Mouse (Mus musculus) spleen, postnatal 4 days (tissue): ENCODE data around the gene Sowahc.

Experiments used
- DNase-seq, 2 experiments: peaks; one replicate each; pipeline ENCODE4 v3.0.0; 2022; ENCODE audit warnings: low spot score in 2 of 2

Gene Sowahc

GRCm38 (mm10) chr10:59221473-59222270 lies at the start of gene Sowahc, which contains the start of gene Sept10:
TSS of gene Sowahc (plus strand) at chr10:59221953.
TSS of gene Sept10 (minus strand) at chr10:59221847.
- peak; percentile 95 to 97 for DNase-seq

DNA sequence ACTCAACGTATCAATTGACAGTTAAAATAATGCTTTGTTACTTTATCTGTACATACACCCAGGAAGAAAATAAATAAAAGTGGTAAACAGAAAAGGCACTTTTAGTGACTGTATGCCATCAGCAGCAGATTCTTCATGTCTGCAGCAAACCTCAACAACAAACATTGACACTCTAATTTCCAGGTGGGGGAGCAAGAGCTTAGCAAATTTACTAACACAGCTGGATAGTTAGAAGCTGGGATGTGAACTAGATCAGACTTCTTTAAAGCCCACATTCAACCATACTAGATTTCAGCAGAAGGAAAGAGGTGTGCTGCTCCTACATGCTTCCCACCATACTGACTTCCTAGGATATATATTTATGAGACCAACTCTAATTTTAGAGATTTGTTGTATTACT lies 49.2 kb upstream of the Sowahc start:
- DNase-seq = no peak

DNA sequence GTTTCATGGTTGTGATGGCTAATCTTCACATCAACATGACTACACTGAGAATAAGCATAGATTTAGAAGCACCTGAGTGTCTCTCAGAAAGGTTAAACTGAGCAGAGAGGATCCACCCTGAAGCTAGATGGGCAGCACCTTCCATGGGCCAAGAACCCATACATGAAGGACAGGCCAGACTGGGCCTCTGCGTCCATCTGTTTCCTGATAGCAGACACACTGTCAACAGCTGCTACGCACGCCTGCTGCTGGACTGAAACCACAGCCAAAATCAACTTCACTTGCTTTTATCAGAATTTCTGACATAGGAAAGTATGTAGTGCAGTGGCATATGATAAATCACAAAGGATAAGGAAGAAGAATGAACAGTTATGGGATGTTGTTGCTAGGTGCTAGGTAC lies 42.1 kb upstream of the Sowahc start:
- DNase-seq = no peak

DNA sequence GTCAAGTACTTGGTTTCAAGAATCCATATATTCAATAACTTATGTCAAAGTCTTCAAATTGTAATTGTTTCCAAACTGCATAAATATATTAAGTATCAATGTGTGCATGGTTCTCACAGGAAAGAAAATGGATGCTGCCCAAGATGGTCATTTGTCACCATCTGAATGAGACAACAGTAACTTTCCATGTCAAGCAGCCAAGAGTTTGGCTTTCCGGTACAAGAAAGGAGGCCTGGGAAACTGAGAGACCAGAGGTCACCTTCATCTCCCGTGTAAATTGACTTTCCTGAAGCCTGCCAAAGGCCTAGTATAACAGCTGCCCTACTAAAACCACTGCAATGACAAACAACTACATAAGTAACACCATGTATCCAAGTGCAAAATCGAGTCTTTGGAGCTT lies 39.4 kb upstream of the Sowahc start:
- DNase-seq = no peak

DNA sequence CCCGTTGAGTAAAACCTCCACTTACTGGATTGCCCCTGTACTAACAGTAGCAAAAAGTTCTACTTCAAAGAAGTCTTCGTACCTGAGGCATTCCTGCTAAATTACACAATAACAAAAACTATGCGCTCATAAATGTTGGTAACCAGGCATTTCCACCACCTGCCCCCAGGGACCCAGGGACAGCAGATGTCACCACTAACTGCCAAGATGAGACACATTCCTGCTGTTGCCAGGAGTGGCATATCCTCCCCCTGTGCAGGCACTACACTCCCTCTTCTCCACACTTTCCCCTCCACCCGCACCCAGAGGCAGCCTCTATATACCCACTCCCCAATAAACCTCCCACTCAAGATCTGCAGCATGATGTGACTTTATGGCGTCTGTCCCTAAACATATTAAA lies 26.9 kb upstream of the Sowahc start:
- no peak for DNase-seq

DNA sequence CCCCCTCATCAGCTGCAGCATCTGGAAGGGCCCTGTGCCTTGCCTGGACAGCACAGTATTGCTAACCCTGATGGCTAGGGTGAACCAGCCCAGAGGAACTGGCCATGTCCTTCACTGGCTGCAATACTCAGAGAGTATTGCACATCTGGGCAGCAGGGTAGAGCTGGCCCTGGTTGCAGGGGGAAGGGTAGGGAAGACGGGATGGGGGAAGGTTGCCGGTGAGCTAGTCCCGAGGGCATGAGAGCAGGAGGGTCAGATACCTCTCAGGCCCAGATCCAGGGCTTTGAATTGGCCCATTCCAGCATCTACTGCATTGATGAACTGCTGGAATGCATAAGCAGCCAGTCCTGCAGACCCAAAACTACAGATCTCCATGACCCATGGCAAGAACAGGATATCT lies 25.0 kb upstream of the Sowahc start:
- DNase-seq = no peak

GRCm38 (mm10) chr10:59200011-59200410 lies 21.7 kb upstream of the Sowahc start:
- no peak for DNase-seq

DNA sequence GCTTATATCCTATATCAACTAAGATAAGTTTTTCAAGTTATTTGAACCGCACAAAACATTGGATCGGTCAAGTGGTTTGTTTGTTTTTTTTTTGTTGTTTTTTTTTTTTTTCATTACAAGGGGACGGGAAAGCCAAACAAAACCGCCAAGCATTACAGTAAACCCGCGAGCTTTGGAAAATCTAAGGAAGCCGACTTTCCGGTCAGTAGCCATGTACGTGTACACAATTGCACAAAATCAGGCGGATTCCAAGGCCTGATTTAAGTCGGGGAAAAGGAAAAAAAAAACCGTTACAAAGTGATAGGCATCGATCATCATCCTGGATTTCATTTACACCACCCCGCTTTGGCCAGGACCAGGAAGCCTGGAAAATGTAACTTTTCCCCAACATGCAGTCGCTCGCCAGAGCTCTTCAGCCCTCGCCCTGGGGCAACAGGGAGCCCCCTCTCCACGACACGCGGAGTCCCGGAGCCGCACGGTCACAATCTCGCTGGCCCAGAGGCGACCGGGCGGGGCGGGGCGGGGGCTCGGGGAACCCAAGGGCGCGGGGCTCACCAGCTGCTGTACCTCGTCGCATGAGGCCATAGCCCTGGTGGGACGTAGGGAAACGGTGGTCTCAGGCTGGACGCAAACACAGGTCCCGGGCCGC lies 805 bp upstream of the Sowahc start:
- no peak for DNase-seq

DNA sequence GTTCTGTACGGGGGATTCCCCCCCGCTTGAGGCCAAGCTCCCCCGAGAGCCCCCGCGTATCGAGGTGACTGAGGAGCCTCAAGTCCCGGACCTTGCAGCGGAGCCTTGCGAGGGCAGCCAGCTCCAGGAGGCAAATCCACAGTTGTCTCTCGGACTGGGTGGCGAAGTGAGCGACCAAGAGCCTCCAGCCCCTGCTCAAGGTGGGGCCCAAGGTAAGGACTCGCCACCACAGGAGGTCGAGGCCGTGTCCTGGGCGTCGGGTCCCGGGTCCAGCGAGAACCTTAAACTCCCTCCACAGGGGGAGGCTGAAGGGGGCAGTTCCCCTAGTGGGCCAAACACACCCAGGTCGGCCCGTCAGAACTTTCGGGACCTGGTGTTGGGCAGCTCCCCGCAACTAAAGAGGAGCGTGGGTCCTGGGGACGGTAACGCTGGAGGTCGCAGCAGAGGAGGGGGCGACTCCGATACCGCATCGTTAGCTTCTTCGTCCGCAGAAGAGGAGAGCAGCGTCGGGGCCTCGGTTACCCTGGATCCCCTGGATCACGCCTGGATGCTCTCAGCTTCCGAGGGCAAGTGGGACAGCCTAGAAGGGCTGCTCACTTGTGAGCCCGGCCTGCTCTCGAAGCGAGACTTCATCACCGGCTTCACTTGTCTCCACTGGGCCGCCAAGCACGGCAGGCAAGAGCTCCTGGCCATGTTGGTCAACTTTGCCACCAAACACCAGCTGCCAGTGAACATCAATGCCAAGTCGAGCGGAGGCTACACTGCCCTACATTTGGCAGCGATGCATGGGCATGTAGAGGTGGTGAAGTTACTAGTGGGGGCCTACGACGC lies 733 bp downstream of the Sowahc start:
- no peak for DNase-seq

GRCm38 (mm10) chr10:59223301-59223700 lies 1.5 kb downstream of the Sowahc start:
- DNase-seq = no peak

DNA sequence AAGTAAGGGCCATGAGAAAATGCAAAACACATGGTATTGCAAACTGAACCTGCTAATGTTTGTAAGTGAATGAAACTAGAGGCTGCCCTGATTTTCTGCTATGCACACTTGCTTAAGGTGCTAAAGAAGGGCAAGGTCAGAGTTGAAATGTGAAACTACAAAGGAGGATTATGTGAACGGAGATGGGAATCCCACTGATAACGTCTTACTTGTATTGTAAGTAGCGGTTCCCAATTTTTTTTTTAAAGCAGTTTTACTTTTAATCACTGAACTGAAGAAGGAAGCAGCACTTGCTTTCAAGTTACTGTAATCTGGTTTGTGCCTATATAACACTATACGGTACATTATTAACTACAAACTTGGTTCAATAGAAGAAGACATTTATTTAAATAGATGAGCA lies 2.1 kb downstream of the Sowahc start:
- DNase-seq = no peak

- DNase-seq = no peak
These were observed 3.4 kb downstream of the Sowahc start for GRCm38 (mm10) chr10:59225137-59225536.

DNA sequence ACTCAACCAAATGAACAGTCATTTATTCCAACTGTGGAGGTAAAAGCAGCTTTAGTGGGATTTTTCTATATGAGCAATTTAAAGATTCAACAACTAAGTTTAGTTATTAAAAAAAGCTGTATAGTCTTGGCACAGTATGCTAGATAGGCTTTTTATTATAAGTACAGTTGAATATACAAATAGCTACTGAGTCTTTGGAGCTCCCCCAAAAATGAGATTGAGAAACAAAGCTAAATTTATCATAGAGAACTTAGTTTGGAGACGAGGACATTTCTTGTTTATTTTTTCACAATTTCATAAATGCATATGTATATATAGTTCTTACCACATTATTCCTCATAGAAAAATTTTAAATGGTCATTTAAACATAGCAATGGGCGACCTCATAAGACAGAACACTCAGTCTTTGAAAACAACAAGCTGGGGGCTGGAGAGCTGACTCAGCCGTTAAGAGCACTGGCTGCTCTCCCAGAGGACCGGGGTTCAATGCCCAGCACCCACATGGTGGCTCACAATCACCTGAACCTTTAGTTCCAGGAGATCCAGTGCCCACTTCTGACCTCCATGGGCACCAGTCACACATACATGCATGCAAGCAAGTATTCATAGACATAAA lies 7.6 kb downstream of the Sowahc start:
- DNase-seq = no peak

GRCm38 (mm10) chr10:59235227-59235626 lies 13.5 kb downstream of the Sowahc start:
- DNase-seq = no peak

GRCm38 (mm10) chr10:59235847-59236246 lies 14.1 kb downstream of the Sowahc start:
- no peak for DNase-seq

GRCm38 (mm10) chr10:59236486-59236885 lies 14.7 kb downstream of the Sowahc start:
- peak in 1 of 2 experiments; percentile 17 for DNase-seq

DNA sequence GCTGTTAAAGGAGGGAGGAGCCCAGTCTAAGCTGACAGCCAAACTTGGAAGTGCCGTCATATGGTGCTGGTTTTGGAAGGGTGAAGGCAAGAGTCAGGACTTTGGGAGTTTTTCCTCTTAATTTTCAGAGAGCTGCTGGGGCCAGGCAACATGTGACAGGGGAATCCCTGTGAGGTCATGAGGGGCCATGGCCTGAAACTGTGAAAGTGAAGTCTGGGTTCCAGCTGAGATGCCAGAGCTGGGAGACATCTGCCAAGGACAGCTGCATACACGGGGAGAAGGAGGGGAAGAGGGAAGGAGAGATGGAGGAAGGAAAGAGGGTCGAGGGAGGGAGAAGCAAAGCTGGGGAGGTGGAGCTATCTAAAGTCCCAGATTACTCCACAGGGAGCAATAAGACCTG lies 16.0 kb downstream of the Sowahc start:
- no peak for DNase-seq

DNA sequence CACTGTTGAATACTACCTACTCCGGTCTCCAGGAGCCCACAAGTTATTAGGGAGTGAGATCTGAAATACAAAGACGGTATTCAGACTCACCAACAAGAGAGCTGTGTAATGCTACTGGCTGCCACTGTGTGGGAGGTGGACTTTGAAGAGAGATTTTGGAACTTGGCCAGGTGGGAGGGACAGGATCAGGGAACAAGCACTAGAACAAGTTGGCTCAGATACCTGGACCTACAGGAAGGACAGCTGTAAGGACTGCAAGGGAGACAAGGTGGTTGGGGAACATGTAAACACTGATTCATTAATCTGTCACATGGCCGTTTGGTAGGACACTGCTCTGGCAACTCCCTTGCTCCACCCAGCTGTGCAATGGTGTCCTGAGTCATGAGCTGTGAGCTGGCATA lies 19.4 kb downstream of the Sowahc start:
- DNase-seq = no peak

GRCm38 (mm10) chr10:59249531-59249930 lies 27.8 kb downstream of the Sowahc start:
- no peak for DNase-seq

DNA sequence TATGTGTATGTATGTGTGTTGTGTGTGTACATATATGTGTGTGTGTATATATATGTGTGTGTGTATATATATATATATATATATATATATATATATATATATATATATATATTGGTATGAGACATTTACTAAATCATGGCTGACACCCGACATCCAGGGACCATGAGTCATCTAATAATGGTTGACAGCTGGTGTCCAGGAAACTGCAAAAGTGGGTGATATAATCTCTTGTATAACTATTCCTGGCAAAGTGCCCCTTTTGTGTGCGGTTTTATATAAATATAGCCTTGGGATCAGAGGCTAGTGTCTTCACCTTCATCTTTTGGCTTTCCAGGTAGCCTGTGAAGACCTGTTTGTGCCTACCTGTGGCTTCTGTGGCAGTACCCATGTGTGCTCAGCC lies 28.9 kb downstream of the Sowahc start:
- DNase-seq = no peak

DNA sequence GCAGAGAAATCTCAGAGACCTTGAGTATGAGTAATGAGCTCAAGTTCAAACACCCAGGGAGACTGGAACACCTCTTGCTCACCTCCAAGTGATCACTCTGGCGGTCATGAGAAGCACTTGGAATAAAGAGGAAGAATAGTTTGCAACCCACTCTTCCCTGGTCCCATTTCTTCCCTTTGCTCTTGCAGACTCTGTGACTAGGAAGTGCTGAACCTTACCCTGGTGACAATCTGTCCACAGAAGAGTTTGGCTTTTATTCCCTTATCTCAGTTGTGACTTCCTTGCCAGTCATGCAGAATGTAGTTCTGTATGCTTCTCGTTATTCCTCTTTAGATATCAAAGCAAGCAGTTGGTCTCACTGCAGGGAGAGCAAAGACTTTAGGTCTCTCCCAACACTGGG lies 30.2 kb downstream of the Sowahc start:
- no peak for DNase-seq

GRCm38 (mm10) chr10:59252396-59252795 lies 30.6 kb downstream of the Sowahc start:
- DNase-seq = no peak
